Mouse (Mus musculus) spleen, adult 2 months (tissue): Measurements from ENCODE around the gene Adgrg2.

Experiments
- CTCF ChIP-seq: fragments of 200-500 bp; IDR thresholded peaks from 2 replicates; pipeline ENCODE4 v1.5.1; 2011; ENCODE audit warnings: mild to moderate bottlenecking, inconsistent platforms; ENCODE audit not compliant: insufficient read depth, insufficient read length, insufficient replicate concordance; ENCODE audit errors: extremely low read depth
- POLR2A ChIP-seq: fragments of 200-500 bp; IDR thresholded peaks from 2 replicates; pipeline ENCODE4 v1.6.1; 2011; ENCODE audit warnings: low read depth, low read length, inconsistent platforms

DNA sequence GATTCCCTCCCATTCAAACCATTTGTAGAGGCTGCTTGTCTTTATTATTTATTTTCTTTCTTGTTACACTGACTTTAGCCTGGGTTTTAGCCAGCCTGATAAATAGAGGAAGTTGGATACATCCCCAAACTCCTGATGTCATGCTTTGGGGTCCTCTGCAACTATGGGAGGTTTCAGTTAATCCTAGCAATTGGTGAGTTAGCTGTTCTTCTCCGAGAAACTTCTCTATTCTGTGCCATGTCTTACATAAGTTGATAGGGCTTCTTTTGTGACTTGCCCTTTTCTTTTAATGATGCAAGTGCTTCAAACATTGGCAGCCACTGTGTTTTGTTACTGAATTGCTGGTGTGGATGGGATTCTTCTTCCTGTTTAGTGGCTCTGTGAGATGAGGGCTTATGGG, 36.4 kb downstream of the Adgrg2 start:
- no peak for TF ChIP-seq CTCF
- no peak for TF ChIP-seq POLR2A
